Mouse (Mus musculus) hindbrain, embryonic 14.5 days (tissue): ENCODE measurements at regions not wholly inside any gene's neighbourhood (a gene's known extent, or its start where the extent isn't known, plus 50 kb on each side); places are given as distances from the start of the nearest gene placed in this dataset.

Experiments used
- ATAC-seq: fragments of 200-750 bp; cut with Nextera tagmentation; 2 replicates; pipeline ENCODE4 v1.8.0; 2017; ENCODE audit warnings: moderate number of reproducible peaks, mild to moderate bottlenecking, moderate TSS enrichment, moderate library complexity; ENCODE audit not compliant: low FRiP score
- DNase-seq: peaks from one replicate; pipeline ENCODE4 v3.0.0-alpha.2; 2015; ENCODE audit warnings: low spot score
- H3K27ac ChIP-seq: fragments of 300-500 bp; sonication (generic); 2 replicates; pipeline ENCODE4 v1.5.1; 2014; ENCODE audit warnings: mild to moderate bottlenecking, moderate library complexity
- H3K27me3 ChIP-seq: fragments of 300-500 bp; sonication (generic); 2 replicates; pipeline ENCODE4 v1.6.1; 2014; ENCODE audit warnings: mild to moderate bottlenecking, low read length, mixed read lengths; ENCODE audit not compliant: control insufficient read depth, insufficient read depth
- H3K36me3 ChIP-seq: fragments of 300-500 bp; sonication (generic); replicated peaks from 2 replicates; pipeline ENCODE4 v1.6.1; 2014; ENCODE audit not compliant: control insufficient read depth, insufficient read depth
- H3K4me1 ChIP-seq: fragments of 300-500 bp; sonication (generic); replicated peaks from 2 replicates; pipeline ENCODE4 v1.6.1; 2014; ENCODE audit warnings: antibody characterized with exemption, low read length, mixed read lengths; ENCODE audit not compliant: control insufficient read depth, insufficient read depth
- H3K4me2 ChIP-seq: fragments of 300-500 bp; sonication (generic); replicated peaks from 2 replicates; pipeline ENCODE4 v1.6.1; 2014; ENCODE audit warnings: mild to moderate bottlenecking, moderate library complexity
- H3K4me3 ChIP-seq: fragments of 300-500 bp; sonication (generic); replicated peaks from 2 replicates; pipeline ENCODE4 v1.5.1; 2014; ENCODE audit warnings: mild to moderate bottlenecking, low read length
- H3K9ac ChIP-seq: fragments of 300-500 bp; sonication (generic); 2 replicates; pipeline ENCODE4 v1.6.1; 2014
- H3K9me3 ChIP-seq: fragments of 300-500 bp; sonication (generic); 2 replicates; pipeline ENCODE4 v1.6.1; 2016; ENCODE audit warnings: low read length; ENCODE audit not compliant: control insufficient read depth
- WGBS: fragments of 180-500 bp; shearing (Covaris S2); extraction: QIAGEN DNeasy Blood & Tissue Kit; methylation state at CpG from one replicate; pipeline ENCODE4 v1.1.7; 2014; 5-methylcytosine and 5-hydroxymethylcytosine counted together

DNA sequence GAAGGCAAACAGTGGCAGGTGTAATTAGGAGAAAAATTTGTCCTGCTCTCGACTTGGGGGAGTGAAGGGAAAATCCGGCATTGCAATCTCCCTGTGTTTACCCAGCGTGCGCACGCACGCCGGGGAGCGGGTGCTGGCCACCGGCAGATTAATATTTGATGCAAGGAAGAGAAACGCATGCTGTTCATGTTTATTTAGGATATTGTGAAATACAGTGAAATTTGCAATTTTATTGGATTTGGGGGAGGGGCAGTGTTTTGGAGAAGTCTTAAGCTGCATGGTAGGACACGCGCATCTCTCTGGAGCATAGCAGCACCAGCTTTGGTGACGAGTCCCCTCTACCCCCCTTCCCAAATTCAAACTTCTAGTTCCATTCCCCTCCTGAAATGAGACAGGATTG, 136.4 kb downstream of the Mrm1 start:
- H3K4me3 ChIP-seq = no peak overlapping the region
- H3K4me1 ChIP-seq = no peaks in the 10 kb centered on the region; the same call in 1 of the 2 replicates
- H3K9ac ChIP-seq = no peak overlapping the region
- H3K27ac ChIP-seq = no peak overlapping the region
- ATAC-seq (no peak), DNase-seq (no peak)
- 69% methylated on average over 13 of the region's 13 CpGs for WGBS
- no peaks in the 10 kb centered on the region for H3K36me3 ChIP-seq
- H3K4me2 ChIP-seq = no peak overlapping the region
- no peaks in the 10 kb centered on the region; the same call in 1 of the 2 replicates for H3K27me3 ChIP-seq
- H3K9me3 ChIP-seq = no peaks in the 10 kb centered on the region

DNA sequence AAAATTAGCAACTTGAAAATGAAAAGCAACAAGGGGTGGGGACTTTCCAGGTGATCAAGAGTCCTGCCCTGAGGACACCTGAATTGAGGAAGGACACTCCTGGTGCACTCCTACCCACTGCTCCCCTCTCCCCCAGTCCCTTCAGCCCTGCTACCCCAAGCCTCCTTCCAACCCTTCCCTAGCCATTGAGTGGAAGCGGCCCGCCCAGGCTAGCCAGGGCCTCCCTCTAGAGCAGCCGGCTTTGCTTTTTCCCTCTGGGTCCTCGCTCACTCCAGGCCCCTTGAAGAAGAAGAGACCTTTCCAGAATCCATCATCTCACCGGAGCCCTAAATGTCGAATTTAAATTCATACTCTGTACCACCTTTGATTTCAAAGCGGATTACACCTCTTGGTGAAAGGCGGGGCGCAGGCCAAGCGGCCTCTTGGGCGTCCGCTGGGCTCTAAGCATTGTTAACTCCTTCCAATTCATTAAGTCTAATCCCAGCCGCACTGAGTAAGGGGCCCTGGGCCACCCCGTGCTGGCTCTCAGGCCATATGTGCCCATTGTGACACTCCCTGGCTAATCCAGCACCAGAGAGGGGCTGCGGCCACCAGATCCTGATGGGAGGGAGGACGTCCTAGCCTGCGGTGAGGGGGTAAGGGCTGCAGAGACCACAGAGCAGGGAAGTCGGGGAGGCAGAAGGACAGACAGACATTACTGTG, 142.8 kb downstream of the Mrm1 start:
- H3K27me3 ChIP-seq = no peaks in the 10 kb centered on the region; the same call in 1 of the 2 replicates
- no peak for DNase-seq
- no peak overlapping the region for H3K4me2 ChIP-seq
- WGBS = 18% methylated on average over 18 of the region's 18 CpGs
- H3K4me3 ChIP-seq = no peak overlapping the region
- H3K36me3 ChIP-seq = no peaks in the 10 kb centered on the region
- H3K9ac ChIP-seq = no peak overlapping the region
- no peaks in the 10 kb centered on the region for H3K9me3 ChIP-seq
- H3K4me1 ChIP-seq = no peaks in the 10 kb centered on the region
- ATAC-seq = no peak
- H3K27ac ChIP-seq = no peak overlapping the region

- whole genome bisulfite sequencing = 31% methylated on average over 18 of the region's 18 CpGs
- no peaks in the 10 kb centered on the region for H3K9me3 ChIP-seq
- no peak overlapping the region for H3K9ac ChIP-seq
Measured at GRCm38 (mm10) chr11:84672841-84673473, 146.4 kb downstream of the Mrm1 start.

GRCm38 (mm10) chr11:84671585-84671984, 146.2 kb upstream of the Lhx1 start:
- Histone ChIP-seq H3K36me3 (no peaks in the 10 kb centered on the region), H3K4me3 (no peak overlapping the region), H3K9ac (no peak overlapping the region; the same call in 1 of the 2 replicates), H3K27ac (no peak overlapping the region), H3K4me1 (no peaks in the 10 kb centered on the region), H3K27me3 (no peaks in the 10 kb centered on the region), H3K4me2 (no peak overlapping the region), H3K9me3 (no peaks in the 10 kb centered on the region)
- ATAC-seq (no peak), DNase-seq (no peak)
- WGBS = 70% methylated on average over 6 of the region's 6 CpGs

More at GRCm38 (mm10) chr11:84672841-84673473, 146.4 kb downstream of the Mrm1 start:
- Histone ChIP-seq H3K4me3 (no peak overlapping the region), H3K4me2 (no peak overlapping the region), H3K27me3 (no peaks in the 10 kb centered on the region), H3K27ac (no peak overlapping the region), H3K4me1 (no peaks in the 10 kb centered on the region), H3K36me3 (no peaks in the 10 kb centered on the region)
- DNase-seq (no peak), ATAC-seq (no peak)

GRCm38 (mm10) chr11:84667711-84668110, 142.4 kb upstream of the Lhx1 start:
- Histone ChIP-seq H3K27ac (no peak overlapping the region), H3K36me3 (no peaks in the 10 kb centered on the region), H3K4me3 (no peak overlapping the region), H3K4me2 (no peak overlapping the region), H3K9ac (no peak overlapping the region), H3K4me1 (no peaks in the 10 kb centered on the region), H3K27me3 (no peaks in the 10 kb centered on the region), H3K9me3 (no peaks in the 10 kb centered on the region)
- ATAC-seq (no peak), DNase-seq (no peak)
- WGBS = 77% methylated on average over 4 of the region's 4 CpGs

DNA sequence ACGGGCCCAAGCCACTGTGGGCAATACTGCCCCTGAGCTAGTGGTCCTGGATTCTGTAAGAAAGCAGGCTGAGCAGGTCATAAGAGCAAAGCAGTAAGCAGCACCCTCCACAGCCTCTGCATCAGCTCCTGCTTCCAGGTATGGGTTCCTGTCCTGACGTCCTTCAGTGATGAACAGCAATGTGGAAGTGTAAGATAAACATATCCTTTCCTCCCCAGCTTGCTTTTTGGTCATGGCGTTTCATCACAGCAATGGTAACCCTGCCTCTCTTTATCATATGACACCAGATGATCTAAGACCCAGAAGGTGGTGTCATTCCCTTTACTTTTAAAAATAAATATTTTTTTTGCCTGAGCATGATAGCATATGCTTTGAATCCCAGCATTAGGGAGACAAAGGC, 138.9 kb upstream of the Lhx1 start:
- WGBS = 84% methylated on average over 3 of the region's 3 CpGs
- Histone ChIP-seq H3K4me1 (0 out of 2 replicates have a peak, but pooled peaks cover 5% of the 10 kb centered on the region), H3K27ac (no peak overlapping the region), H3K9me3 (no peaks in the 10 kb centered on the region), H3K4me2 (no peak overlapping the region), H3K4me3 (no peak overlapping the region), H3K27me3 (no peaks in the 10 kb centered on the region), H3K9ac (no peak overlapping the region), H3K36me3 (no peaks in the 10 kb centered on the region)
- no peak for ATAC-seq
- DNase-seq = no peak

GRCm38 (mm10) chr11:84661981-84662380, 136.6 kb upstream of the Lhx1 start:
- no peaks in the 10 kb centered on the region for H3K36me3 ChIP-seq
- H3K4me3 ChIP-seq = no peak overlapping the region
- no peak for ATAC-seq
- 0 out of 2 replicates have a peak, but pooled peaks cover 5% of the 10 kb centered on the region for H3K4me1 ChIP-seq
- H3K27ac ChIP-seq = no peak overlapping the region
- no peaks in the 10 kb centered on the region for H3K9me3 ChIP-seq
- H3K9ac ChIP-seq = no peak overlapping the region
- H3K27me3 ChIP-seq = no peaks in the 10 kb centered on the region
- no peak overlapping the region for H3K4me2 ChIP-seq
- peak; percentile 52 for DNase-seq
- 11% methylated on average over 7 of the region's 7 CpGs for WGBS

- H3K4me3 ChIP-seq = no peak overlapping the region
- no peak for ATAC-seq
- WGBS = 21% methylated on average over 8 of the region's 8 CpGs
- no peak for DNase-seq
- no peaks in the 10 kb centered on the region for H3K36me3 ChIP-seq
- no peak overlapping the region for H3K27ac ChIP-seq
- no peaks in the 10 kb centered on the region for H3K9me3 ChIP-seq
- H3K4me1 ChIP-seq = 0 out of 2 replicates have a peak, but pooled peaks cover 5% of the 10 kb centered on the region
- no peak overlapping the region for H3K4me2 ChIP-seq
- H3K9ac ChIP-seq = no peak overlapping the region
- H3K27me3 ChIP-seq = no peaks in the 10 kb centered on the region
Measured at GRCm38 (mm10) chr11:84660877-84661276, 135.5 kb upstream of the Lhx1 start.

- no peaks in the 10 kb centered on the region for H3K27me3 ChIP-seq
- ATAC-seq (no peak), DNase-seq (no peak)
- 0 out of 2 replicates have a peak, but pooled peaks cover 5% of the 10 kb centered on the region for H3K4me1 ChIP-seq
- no peak overlapping the region for H3K4me2 ChIP-seq
- H3K9me3 ChIP-seq = no peaks in the 10 kb centered on the region
- no peaks in the 10 kb centered on the region for H3K36me3 ChIP-seq
- no peak overlapping the region for H3K27ac ChIP-seq
- no peak overlapping the region for H3K4me3 ChIP-seq
- no peak overlapping the region for H3K9ac ChIP-seq
- WGBS = 81% methylated on average over 7 of the region's 7 CpGs
Measured at GRCm38 (mm10) chr11:84659370-84659937, 134.1 kb upstream of the Lhx1 start.
